Mouse (Mus musculus) c-Kit-positive CD71-negative TER-119-negative erythroid progenitor cells, embryonic 14.5 days (primary cell): Measurements from ENCODE around the gene D17Wsu92e.

Experiments used
- DNase-seq: peaks from one replicate; pipeline ENCODE4 v3.0.0-alpha.2; 2013; ENCODE audit warnings: low read depth

D17Wsu92e gene

DNA sequence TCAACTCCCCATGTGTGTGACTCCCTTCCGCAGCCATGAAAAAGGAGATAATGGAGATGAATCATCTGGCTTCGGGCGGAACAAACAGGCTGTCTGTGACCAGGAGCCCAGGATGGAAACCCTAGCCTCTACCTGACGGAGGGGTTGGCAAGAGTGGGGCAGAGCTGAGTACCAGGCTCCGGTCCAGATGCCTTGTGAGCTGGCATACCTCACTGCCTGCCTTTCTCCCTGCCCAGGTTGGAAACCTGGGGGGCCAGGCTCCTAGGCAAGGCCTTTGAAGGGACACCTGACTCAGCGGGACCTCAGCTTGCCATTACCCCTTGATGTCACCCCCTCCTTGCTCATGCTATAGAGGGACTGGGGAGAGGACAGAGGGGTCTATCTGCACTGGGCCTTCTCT lies 79.5 kb downstream of the D17Wsu92e start:
- no peak for DNase-seq

DNA sequence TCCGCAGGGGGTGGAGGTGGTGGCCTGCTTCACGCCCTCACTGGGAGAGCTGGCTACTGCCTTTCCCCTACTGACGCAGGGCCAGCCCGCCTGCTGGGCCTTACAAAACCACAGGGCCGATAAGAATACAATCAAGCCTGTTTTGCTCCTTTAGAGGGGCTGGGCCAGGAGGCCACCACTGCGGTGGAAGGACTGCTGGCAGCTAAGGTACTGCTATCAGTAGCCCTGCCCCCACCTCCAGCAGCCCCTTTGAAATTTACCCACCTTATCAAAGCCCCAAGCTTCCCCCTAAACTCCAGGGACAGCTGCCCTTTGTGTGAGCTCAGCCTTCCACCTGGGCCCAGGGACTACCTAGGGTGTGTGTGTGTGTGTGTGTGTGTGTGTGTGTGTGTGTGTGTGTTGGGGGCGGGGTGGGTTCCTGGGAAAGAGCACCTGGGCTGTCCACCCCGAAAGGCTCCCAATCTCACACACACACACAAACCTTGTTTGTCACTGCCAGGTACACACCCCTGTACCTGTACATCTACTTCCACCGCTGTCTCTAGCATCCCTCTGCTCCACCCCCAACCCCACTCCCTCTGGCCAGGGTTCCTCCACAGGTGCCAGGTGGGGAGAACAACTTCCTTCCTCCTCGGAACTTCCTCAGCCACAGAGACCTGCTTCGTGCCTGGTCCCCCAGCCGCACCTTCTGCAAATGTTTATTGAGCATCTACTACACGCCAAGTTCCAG lies 85.9 kb downstream of the D17Wsu92e start:
- no peak for DNase-seq

GRCm38 (mm10) chr17:27732694-27733093 lies 87.8 kb downstream of the D17Wsu92e start:
- DNase-seq, result no peak

DNA sequence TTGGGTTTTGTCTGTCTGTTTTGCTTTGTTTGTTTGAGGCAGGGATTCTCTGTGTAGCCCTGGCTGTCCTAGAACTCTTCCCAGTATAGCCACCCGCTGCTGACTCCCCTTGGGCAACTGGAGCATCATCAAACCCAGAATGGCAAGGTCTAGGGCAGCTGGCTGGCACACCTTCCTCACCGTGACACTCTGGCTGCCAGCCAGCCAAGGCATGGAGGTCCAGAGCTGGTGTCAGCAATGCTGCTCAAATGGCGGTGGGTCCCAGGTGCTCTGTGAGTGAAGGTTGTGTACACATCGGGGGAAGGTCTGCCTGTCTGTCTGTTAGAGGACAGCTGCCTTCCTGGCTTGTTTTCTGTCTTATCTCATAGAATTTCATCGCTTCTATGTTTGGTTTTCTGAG lies 88.3 kb downstream of the D17Wsu92e start:
- DNase-seq, result no peak

GRCm38 (mm10) chr17:27728770-27729169 lies 91.7 kb downstream of the D17Wsu92e start, which contains the start of gene Spdef:
Gene Spdef (minus strand): TSS chr17:27728955.
- DNase-seq, result no peak

GRCm38 (mm10) chr17:27726527-27726926 lies 93.9 kb downstream of the D17Wsu92e start:
- DNase-seq, result no peak

GRCm38 (mm10) chr17:27725412-27725811 lies 95.0 kb downstream of the D17Wsu92e start:
- no peak for DNase-seq

- DNase-seq, result no peak
Measured at GRCm38 (mm10) chr17:27725011-27725410, 95.4 kb downstream of the D17Wsu92e start.

- no peak for DNase-seq
Measured at GRCm38 (mm10) chr17:27724327-27724726, 96.1 kb downstream of the D17Wsu92e start.

DNA sequence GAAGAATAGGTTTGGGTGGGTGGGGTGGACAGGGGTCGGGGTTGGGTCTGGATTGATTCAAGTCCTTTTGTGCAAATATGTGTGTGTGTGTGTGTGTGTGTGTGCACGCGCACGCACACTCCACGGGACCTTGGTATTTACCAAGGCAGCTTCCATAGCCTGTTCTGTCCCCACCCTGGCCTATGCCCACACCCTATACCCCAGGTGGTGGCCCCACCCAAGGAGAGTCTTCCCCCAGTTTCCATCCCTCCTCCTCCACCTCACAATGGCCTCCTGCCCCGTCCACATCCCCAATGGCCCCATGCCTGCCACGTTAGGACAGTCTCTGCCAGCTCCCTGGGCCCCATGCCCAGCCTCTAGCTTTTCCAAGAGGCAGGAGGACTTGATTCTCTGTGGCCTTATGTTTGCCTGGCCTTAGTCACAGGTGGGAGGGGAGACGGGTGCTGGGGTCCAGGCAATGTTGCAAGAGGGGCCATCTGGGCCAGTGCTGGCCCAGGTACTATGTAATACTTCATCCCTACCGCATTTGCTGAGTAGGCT lies 99.3 kb downstream of the D17Wsu92e start:
- DNase-seq, result no peak

- no peak for DNase-seq
Measured at GRCm38 (mm10) chr17:27720326-27720725, 100.1 kb downstream of the D17Wsu92e start.

GRCm38 (mm10) chr17:27719663-27720062 lies 100.8 kb downstream of the D17Wsu92e start:
- no peak for DNase-seq

DNA sequence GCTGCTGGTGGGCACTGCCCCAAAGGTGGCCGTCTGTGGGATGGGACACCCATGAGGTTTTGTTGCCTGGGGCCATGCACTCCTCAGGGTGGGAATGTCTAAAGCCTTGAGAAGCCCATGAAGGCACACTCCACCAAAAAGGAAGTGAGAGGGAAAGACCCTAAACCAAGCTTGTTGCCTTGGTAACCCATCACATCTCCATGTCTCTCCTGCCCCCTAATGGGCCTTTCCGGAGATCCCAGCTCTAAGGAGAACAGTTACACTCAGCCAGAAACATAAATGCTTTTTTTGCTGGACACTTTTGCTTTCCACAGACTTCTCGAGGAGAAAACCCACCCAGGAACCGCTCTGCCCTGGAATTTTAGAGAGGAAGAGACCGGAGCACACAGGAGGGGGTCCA lies 102.2 kb downstream of the D17Wsu92e start:
- DNase-seq, result no peak

DNA sequence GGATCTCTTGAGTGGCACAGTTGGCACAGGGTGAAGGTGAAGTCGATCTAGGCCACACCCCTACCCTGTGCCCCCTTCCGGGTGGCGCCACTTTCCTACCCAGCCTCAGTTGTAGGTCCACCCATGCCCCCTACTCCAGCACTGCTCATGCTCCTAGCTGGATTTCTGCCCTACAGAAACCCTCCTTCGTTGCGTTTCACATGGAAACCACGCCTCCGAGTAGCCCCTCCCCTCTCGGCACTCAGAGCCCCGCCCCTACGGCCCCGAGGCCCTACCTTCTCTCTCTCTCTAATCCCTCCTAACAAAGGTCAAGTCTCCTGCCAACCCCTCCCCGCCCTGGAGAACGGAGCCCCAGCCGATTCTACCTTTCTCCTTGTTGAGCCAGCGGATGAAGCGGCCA lies 103.6 kb downstream of the D17Wsu92e start:
- DNase-seq, result no peak

DNA sequence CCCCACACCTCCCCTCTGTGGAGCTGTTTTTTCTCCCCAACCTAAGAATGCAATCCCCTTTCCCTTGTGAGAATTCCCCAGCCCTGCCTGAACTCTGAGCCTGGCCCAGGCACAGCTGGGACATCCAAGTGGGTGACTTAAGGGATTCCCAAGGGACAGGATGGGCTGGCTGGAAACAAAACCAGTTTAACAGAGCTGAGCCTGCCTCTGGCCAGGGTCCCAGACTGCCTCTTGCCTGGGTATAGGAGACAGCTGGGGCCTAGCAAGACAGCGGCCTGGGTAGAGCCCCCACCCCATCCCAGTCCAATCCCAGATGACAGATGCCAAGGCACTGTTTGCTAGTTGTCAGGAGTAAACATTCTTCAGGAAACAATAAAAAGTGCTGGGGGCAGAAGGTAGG lies 107.6 kb downstream of the D17Wsu92e start:
- no peak for DNase-seq

- DNase-seq, result no peak
Measured at GRCm38 (mm10) chr17:27709650-27710049, 110.8 kb downstream of the D17Wsu92e start.

DNA sequence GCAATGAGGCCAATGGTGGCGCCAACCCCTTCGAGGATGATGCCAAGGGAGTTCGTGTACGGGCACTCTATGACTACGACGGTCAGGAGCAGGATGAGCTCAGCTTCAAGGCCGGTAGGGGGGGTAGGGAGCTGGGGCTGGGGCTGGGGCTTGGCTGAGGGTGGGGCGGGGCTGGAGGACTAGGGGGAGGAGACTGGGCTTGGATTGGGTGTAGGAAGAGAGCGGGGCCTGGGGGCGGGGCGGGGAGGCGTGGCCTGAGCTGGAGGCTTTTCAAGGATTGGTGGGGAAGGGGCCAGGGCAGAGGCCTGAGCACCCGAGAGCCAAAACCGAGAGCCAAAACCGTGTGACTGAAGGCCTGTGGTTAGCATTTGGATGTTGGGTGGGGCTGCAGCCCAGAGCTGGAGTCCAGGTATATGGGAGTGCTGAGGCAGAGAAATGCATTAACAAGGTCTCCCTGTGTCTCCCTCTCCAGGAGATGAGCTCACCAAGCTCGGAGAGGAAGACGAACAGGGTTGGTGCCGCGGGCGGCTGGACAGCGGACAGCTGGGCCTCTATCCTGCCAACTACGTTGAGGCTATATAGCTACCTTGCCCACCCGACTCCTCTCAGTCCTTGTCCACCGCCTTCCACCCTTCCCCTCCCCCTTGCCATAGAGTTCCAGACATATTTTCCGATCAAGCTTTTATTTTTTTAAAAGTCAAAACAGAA lies 112.3 kb downstream of the D17Wsu92e start:
- DNase-seq, result peak; percentile 79

GRCm38 (mm10) chr17:27705661-27706060 lies 114.8 kb downstream of the D17Wsu92e start:
- DNase-seq, result no peak

- no peak for DNase-seq
Measured at GRCm38 (mm10) chr17:27703961-27704621, 116.4 kb downstream of the D17Wsu92e start.

DNA sequence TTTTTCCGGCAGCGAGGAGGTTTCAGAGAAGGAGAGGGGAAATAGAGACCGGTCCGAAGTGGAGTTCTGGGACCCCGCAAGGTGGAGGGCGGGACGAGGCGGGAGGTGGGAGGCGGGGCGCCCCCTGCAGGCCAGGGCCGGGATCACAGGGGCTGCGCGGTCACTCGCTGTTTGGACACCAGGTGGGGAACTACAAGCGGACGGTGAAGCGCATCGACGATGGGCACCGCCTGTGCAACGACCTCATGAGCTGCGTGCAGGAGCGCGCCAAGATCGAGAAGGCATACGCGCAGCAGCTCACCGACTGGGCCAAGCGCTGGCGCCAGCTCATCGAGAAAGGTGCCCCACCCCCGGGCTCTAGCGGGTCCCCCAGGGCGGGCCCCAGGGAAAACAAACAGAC lies 117.9 kb downstream of the D17Wsu92e start:
- no peak for DNase-seq

DNA sequence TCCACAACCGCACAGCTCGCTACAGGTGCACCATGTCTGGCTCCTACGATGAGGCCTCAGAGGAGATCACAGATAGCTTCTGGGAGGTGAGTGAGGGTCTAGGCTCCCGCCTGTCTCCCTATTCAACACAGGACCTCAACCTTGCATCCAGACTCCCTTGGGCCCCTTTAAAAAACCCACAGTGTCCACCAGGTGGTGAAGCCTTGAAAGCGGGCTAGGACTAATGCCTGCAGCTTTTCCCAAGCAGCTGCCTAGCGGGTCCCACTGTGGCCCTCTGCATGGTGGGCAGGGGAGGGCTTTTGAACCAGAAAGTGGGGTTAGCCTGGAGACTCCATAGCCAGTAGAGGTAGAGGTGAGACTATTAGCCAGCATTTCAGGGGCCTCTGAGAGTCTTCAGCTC lies 118.6 kb downstream of the D17Wsu92e start:
- DNase-seq, result no peak
